Mouse (Mus musculus) adrenal gland, postnatal 25 days (tissue): ENCODE data around the gene Uroc1. TPM values are rescaled to one million over a fixed set of nuclear protein-coding genes. Genes with fewer than 3 reads are reported as not detected.

Experiments used
- DNase-seq: peaks from one replicate; pipeline ENCODE4 v3.0.0; 2021; ENCODE audit warnings: mixed read lengths
- total RNA-seq: library from RNA; stranded (reverse); gene quantifications from 2 replicates; pipeline ENCODE4 v1.2.3, GENCODE M21; 2021

Gene Uroc1
- total RNA-seq, 1 experiment from 2014 or later = 0.09 TPM

- no peak for DNase-seq
These were observed 16.9 kb downstream of the Uroc1 start for GRCm38 (mm10) chr6:90350011-90350410.

- no peak for DNase-seq
These were observed 25.1 kb downstream of the Uroc1 start for GRCm38 (mm10) chr6:90358142-90358541.

- DNase-seq = no peak
These were observed 26.4 kb downstream of the Uroc1 start for GRCm38 (mm10) chr6:90359445-90359844.

DNA sequence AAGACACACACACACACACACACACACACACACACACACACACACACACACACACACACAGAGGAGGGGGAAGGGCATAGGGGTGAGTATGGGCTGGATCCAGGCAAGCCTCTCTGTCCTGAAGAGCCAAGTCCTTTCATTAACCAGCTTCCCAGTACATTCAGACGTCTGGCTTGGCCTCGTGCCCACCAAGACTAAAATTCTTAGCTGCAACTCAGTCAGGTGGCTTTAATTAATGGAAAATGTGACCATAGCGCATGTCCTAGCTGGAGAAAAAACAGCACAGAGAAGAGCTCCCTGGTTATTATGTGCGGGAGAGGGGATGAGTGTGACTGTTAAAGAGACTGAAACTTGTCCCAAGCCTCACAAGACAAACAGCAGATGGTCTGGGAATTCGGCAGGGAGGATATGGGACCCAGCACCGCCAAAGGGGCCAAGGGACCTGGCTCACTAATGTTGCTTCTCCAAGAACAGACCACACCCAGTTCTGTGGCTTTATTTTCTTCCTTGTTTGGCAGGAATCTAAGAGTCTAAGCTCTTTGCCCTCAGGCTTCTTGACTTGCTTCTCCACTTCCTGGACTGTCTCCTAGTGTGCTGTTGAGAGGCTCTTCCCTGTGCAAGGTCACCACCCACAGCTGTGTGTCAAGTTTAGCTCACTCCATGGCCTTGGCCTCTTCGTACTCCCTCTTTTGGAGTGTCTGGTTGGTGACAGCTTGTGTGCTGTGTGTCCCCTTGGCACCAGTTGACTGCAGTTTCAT lies 27.1 kb downstream of the Uroc1 start:
- DNase-seq = peak; percentile 53

DNA sequence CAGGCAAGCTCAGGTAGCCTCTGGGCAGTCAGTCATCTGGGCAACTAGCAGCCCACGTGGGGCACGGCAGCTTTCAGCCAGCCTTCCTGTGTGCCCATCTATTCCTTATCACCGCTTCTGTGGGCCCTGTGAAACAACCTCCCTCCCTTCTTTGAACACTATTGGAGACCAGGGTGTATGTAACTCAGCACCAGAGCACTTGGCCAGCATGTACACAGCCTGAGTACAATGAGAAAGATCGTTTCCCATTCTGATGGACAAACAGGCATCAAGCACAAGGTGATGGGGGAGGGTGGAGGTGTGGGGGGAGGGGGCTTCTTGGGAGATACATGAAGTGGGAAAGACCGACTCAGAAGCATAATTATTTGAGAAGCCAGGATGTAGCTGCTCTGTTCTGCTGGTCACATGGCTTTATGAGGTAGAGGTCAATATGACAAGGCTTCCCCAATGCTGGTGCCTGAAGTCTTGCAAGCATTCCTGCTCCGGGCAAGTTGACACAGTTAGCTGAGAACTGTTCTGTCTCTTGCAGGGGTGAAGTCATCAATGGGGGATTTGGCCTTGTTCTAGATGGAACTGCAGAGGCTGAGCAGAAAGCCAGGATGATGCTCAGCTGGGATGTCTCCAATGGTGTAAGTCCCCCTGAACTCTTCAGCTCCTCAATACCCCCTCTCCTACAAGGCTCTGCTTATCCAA lies 28.0 kb downstream of the Uroc1 start:
- DNase-seq = no peak

- DNase-seq = peak; percentile 69
These were observed 30.2 kb downstream of the Uroc1 start for GRCm38 (mm10) chr6:90363301-90363700.

DNA sequence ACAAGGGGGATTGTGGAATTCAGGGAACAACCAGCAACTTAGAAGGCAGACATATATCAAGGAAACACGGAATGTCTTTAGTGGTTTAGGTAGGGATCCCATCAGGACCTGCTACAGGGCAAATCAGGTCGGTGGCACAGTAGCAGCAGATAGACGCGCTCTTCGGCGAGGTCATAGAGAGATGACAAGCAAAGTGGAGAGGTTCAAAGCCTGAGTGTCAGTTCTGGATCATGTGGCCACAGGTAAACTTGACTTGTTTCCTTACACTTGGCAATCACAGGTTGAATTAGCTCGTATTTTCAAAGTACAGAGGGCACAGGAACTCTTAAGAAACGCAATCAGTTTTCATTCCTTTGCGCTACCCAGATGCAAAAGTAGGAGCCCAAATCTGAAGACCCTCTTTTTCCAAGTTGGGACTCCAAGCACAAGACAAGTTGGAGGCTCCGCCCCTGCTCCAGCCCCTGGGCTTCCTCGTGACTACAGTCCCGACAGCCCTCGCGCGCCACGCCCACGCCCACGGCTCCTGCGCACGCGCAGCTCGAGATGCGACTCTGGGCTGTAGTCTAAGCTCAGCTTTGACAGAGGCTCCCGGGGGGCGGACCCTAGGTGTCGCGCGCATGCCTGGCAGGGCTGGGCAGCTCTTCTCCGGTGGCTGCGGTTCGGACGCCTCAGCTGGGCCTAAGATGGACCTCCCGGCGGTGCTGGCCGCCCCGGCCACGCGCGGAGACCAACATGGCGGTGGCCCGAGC lies 36.1 kb downstream of the Uroc1 start, which contains the start of gene Zxdc:
Gene Zxdc, plus strand, starts transcription at position 517 of the 749 bp plus-strand sequence.
- DNase-seq = peak; percentile 99

- DNase-seq = peak; percentile 35
These were observed 36.9 kb downstream of the Uroc1 start for GRCm38 (mm10) chr6:90369725-90370553.

- no peak for DNase-seq
These were observed 41.6 kb downstream of the Uroc1 start for GRCm38 (mm10) chr6:90374647-90375046.

GRCm38 (mm10) chr6:90377708-90378107 lies 44.6 kb downstream of the Uroc1 start:
- no peak for DNase-seq

- no peak for DNase-seq
These were observed 48.4 kb downstream of the Uroc1 start for GRCm38 (mm10) chr6:90381465-90381864.

GRCm38 (mm10) chr6:90390629-90391028 lies 57.5 kb downstream of the Uroc1 start:
- no peak for DNase-seq

DNA sequence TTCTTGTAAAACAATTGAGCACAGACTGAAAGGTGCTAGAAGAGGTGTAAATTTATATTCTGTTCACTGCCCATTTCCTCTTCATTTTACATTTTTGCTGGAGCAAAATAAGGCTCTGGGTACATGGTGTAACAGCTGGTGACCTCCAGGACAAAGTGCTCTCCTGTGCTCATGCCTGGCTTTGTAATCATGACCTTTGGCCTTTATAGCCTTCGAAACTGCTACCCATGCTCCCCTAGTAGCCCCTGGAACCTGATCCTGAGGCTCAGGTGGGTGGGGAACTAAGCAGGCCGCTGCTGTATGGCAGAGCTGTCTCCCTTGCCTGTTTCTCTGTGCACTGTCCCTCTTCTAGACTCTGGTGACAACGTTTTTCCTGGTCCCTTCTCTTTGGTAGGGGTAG lies 60.9 kb downstream of the Uroc1 start:
- no peak for DNase-seq

GRCm38 (mm10) chr6:90395751-90396150 lies 62.7 kb downstream of the Uroc1 start:
- DNase-seq = no peak

GRCm38 (mm10) chr6:90397291-90397690 lies 64.2 kb downstream of the Uroc1 start:
- DNase-seq = no peak

DNA sequence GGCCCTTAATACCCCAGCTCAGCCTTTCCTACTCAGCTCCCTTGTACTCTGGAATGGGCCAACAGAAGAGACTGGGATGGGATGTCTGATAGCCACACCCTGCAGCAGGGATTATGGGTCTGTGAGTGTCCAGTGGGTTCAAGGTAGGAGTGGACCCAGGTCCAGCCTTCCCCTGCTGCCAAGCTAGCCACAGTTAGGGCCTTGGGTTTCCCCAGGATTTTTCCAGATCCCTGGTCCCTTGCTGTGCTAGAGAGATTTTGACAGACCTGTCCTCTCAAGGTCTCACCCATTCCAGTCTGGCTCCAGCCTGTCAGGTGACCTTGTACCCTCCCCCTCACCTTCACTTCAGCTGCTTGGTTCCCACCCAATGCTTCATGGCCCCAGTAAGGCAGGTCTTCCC lies 75.5 kb downstream of the Uroc1 start:
- no peak for DNase-seq

DNA sequence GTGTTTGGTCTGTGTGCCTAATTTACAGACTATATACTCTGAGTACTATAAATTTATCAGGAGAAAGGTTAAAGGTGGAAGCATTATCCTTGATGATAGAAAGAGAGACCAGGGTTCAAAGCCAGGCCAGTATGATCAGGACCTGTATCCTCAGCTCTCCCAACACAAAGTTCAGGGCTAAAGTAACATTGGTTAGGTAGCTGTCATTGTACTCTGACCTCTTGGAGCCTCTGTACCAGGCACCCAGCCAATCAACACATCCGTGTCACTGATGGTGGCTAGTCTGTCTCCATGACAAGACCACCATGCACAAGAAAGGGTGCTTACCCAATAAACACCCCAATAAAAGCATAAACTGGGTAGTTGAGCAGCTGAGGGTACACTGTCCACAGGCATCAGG lies 77.9 kb downstream of the Uroc1 start:
- DNase-seq = no peak

DNA sequence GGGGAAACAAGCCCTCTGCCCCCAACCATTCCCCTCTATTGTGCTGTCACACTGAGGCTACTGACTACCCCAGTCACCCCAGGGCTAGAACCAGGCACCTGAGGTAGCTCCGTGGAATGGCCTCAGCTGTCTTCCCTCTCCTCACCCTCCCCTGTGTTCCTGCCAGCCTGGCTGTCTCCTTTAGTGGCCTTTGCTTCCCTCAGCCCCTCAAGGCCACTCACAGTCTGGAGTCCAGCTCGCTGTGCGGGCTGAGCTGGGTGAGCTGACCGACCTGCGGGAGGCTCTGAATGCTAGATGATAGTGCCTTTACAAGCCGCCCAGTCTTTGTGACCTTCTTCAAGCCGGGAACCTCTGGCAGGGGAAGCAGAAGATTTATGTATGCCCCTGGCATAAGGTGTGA lies 78.8 kb downstream of the Uroc1 start:
- DNase-seq = peak; percentile 46
